Mouse (Mus musculus) frontal cortex, adult 2 months (tissue): ENCODE measurements around the gene Cx3cr1. TPM values are rescaled to one million over a fixed set of nuclear protein-coding genes. Genes with fewer than 3 reads are reported as not detected.

Experiments used
- DNase-seq, 2 experiments: peaks; one replicate each; pipeline ENCODE4 v3.0.0; 2022; ENCODE audit warnings: low spot score in 1 of 2; ENCODE audit errors: extremely low spot score in 1 of 2
- polyA plus RNA-seq: library from polyadenylated mRNA; depleted of rRNA; stranded (reverse); fragments of >200 nt; gene quantifications from 2 replicates; pipeline ENCODE4 v1.2.3, GENCODE M21; 2012

The Cx3cr1 gene
- polyA plus RNA-seq, 1 experiment = 37.6 TPM

- DNase-seq = peak in 1 of 2 experiments; percentile 87
Measured at GRCm38 (mm10) chr9:120001945-120002725, 67.5 kb downstream of the Cx3cr1 start.

GRCm38 (mm10) chr9:120000761-120001160 is 68.9 kb downstream of the Cx3cr1 start:
- DNase-seq = no peak

- DNase-seq = no peak
Measured at GRCm38 (mm10) chr9:119999636-120000035, 70.0 kb downstream of the Cx3cr1 start.

GRCm38 (mm10) chr9:119998776-119999175 is 70.9 kb downstream of the Cx3cr1 start:
- no peak for DNase-seq

GRCm38 (mm10) chr9:119996080-119996479 is 73.6 kb downstream of the Cx3cr1 start:
- no peak for DNase-seq

GRCm38 (mm10) chr9:119994207-119994606 is 75.5 kb downstream of the Cx3cr1 start:
- no peak for DNase-seq

GRCm38 (mm10) chr9:119993092-119993844 is 76.4 kb downstream of the Cx3cr1 start:
- DNase-seq = no peak

- no peak for DNase-seq
Measured at GRCm38 (mm10) chr9:119991310-119991709, 78.4 kb downstream of the Cx3cr1 start.

- DNase-seq = no peak
Measured at GRCm38 (mm10) chr9:119988304-119988703, 81.4 kb downstream of the Cx3cr1 start.

- DNase-seq = no peak
Measured at GRCm38 (mm10) chr9:119985881-119986574, 83.7 kb downstream of the Cx3cr1 start.

GRCm38 (mm10) chr9:119984536-119985011 is 85.1 kb downstream of the Cx3cr1 start, which contains the start of gene Csrnp1:
TSS of gene Csrnp1 (minus strand) at chr9:119984658.
- no peak for DNase-seq

GRCm38 (mm10) chr9:119983585-119984535 is 85.8 kb downstream of the Cx3cr1 start:
- peak in 1 of 2 experiments; percentile 88 for DNase-seq

- no peak for DNase-seq
Measured at GRCm38 (mm10) chr9:119982956-119983551, 86.6 kb downstream of the Cx3cr1 start.

GRCm38 (mm10) chr9:119982241-119982811 is 87.4 kb downstream of the Cx3cr1 start:
- peak in 1 of 2 experiments; percentile 58 for DNase-seq

GRCm38 (mm10) chr9:119981183-119982179 is 88.2 kb downstream of the Cx3cr1 start:
- DNase-seq = peak in 1 of 2 experiments; percentile 66

GRCm38 (mm10) chr9:119980770-119981182 is 88.9 kb downstream of the Cx3cr1 start:
- no peak for DNase-seq

- no peak for DNase-seq
Measured at GRCm38 (mm10) chr9:119979749-119980148, 89.9 kb downstream of the Cx3cr1 start.
